Mouse (Mus musculus): ENCODE results near the gene Dffb. TPM values are rescaled to one million over a fixed set of nuclear protein-coding genes. Genes with fewer than 3 reads are reported as not detected.
A peak's percentile ranks its signal among the peaks of the same experiment; 100 is the strongest.

Gene Dffb
- 8.0 and 10.0 TPM in 2 replicates for polyA plus RNA-seq (2014; fragmentation: Nextera tagmentation; extraction: Ambion mirVana)

- H3K4me3 ChIP-seq (replicated peaks; ENCODE audit: low read length): peak within 1 kb of the TSS; percentile 89
- H3K27me3 ChIP-seq (ENCODE audit: control insufficient read depth, insufficient read depth, low read length): no peaks in the 10 kb centered on the region
- ATAC-seq (ENCODE audit: low FRiP score) (peak; percentile 98), DNase-seq (ENCODE audit: low spot score) (peak; percentile 95)
- H3K9ac ChIP-seq: peak within 1 kb of the TSS; percentile 87
- H3K27ac ChIP-seq: peak within 1 kb of the TSS; percentile 65
- H3K9me3 ChIP-seq (ENCODE audit: control insufficient read depth, low read length): no peaks in the 10 kb centered on the region
- H3K4me1 ChIP-seq (replicated peaks; ENCODE audit: control insufficient read depth, insufficient read depth, low read length): peaks cover 15% of the 10 kb centered on the region
- peak within 1 kb of the TSS; percentile 92 for H3K4me2 ChIP-seq (replicated peaks)
- peaks cover 32% of the 10 kb centered on the region for H3K36me3 ChIP-seq (replicated peaks; ENCODE audit: control insufficient read depth, insufficient read depth)
- 2% methylated on average over 68 of the region's 68 CpGs for WGBS
Observed at GRCm38 (mm10) chr4:153974431-153975291, at the start of gene Dffb, which contains the start of gene Cep104. Gene Dffb, minus strand, starts transcription at chr4:153975126. Gene Cep104, plus strand, starts transcription at chr4:153975194.

GRCm38 (mm10) chr4:154023754-154024601, 49.1 kb upstream of the Dffb start:
- H3K4me1 ChIP-seq (replicated peaks; ENCODE audit: control insufficient read depth, insufficient read depth, low read length): peaks cover 8% of the 10 kb centered on the region; the same call in 1 of the 2 replicates
- H3K4me2 ChIP-seq (replicated peaks): no peak overlapping the region
- H3K27ac ChIP-seq: no peak overlapping the region
- DNase-seq (ENCODE audit: low spot score) (no peak), ATAC-seq (ENCODE audit: low FRiP score) (no peak)
- WGBS: 32% methylated on average over 8 of the region's 8 CpGs
- no peak overlapping the region for H3K4me3 ChIP-seq (replicated peaks; ENCODE audit: low read length)
- H3K9ac ChIP-seq: no peak overlapping the region
- peaks cover 35% of the 10 kb centered on the region for H3K36me3 ChIP-seq (replicated peaks; ENCODE audit: control insufficient read depth, insufficient read depth)
- no peaks in the 10 kb centered on the region for H3K9me3 ChIP-seq (ENCODE audit: control insufficient read depth, low read length)
- H3K27me3 ChIP-seq (ENCODE audit: control insufficient read depth, insufficient read depth, low read length): peaks cover 15% of the 10 kb centered on the region; the same call in 1 of the 2 replicates

- peaks cover 8% of the 10 kb centered on the region; the same call in 1 of the 2 replicates for H3K4me1 ChIP-seq (replicated peaks; ENCODE audit: control insufficient read depth, insufficient read depth, low read length)
- H3K4me3 ChIP-seq (replicated peaks; ENCODE audit: low read length): no peak overlapping the region
- no peak for DNase-seq (ENCODE audit: low spot score)
- no peaks in the 10 kb centered on the region for H3K9me3 ChIP-seq (ENCODE audit: control insufficient read depth, low read length)
- 27% methylated on average over 4 of the region's 4 CpGs for WGBS
- H3K4me2 ChIP-seq (replicated peaks): no peak overlapping the region
- H3K9ac ChIP-seq: no peak overlapping the region
- ATAC-seq (ENCODE audit: low FRiP score): peak; percentile 19; the same call in 1 of the 2 replicates
- H3K27me3 ChIP-seq (ENCODE audit: control insufficient read depth, insufficient read depth, low read length): peaks cover 15% of the 10 kb centered on the region; the same call in 1 of the 2 replicates
- no peak overlapping the region for H3K27ac ChIP-seq
- peaks cover 46% of the 10 kb centered on the region for H3K36me3 ChIP-seq (replicated peaks; ENCODE audit: control insufficient read depth, insufficient read depth)
Observed at GRCm38 (mm10) chr4:154022844-154023243, 47.9 kb upstream of the Dffb start.

GRCm38 (mm10) chr4:154022407-154022806, 47.5 kb upstream of the Dffb start:
- Histone ChIP-seq H3K4me3 (replicated peaks; ENCODE audit: low read length) (no peak overlapping the region), H3K36me3 (replicated peaks; ENCODE audit: control insufficient read depth, insufficient read depth) (peaks cover 49% of the 10 kb centered on the region), H3K4me2 (replicated peaks) (no peak overlapping the region), H3K27ac (no peak overlapping the region), H3K27me3 (ENCODE audit: control insufficient read depth, insufficient read depth, low read length) (peaks cover 15% of the 10 kb centered on the region; the same call in 1 of the 2 replicates), H3K9ac (no peak overlapping the region), H3K4me1 (replicated peaks; ENCODE audit: control insufficient read depth, insufficient read depth, low read length) (peaks cover 8% of the 10 kb centered on the region; the same call in 1 of the 2 replicates), H3K9me3 (ENCODE audit: control insufficient read depth, low read length) (no peaks in the 10 kb centered on the region)
- WGBS: 78% methylated on average over 4 of the region's 4 CpGs
- DNase-seq (ENCODE audit: low spot score) (no peak), ATAC-seq (ENCODE audit: low FRiP score) (no peak)

GRCm38 (mm10) chr4:154021432-154021831, 46.5 kb upstream of the Dffb start:
- H3K9ac ChIP-seq: no peak overlapping the region
- no peak for ATAC-seq (ENCODE audit: low FRiP score)
- H3K4me3 ChIP-seq (replicated peaks; ENCODE audit: low read length): no peak overlapping the region
- H3K4me2 ChIP-seq (replicated peaks): no peak overlapping the region
- H3K27me3 ChIP-seq (ENCODE audit: control insufficient read depth, insufficient read depth, low read length): peaks cover 9% of the 10 kb centered on the region; the same call in 1 of the 2 replicates
- WGBS: 95% methylated on average over 9 of the region's 9 CpGs
- peaks cover 59% of the 10 kb centered on the region for H3K36me3 ChIP-seq (replicated peaks; ENCODE audit: control insufficient read depth, insufficient read depth)
- no peak for DNase-seq (ENCODE audit: low spot score)
- H3K9me3 ChIP-seq (ENCODE audit: control insufficient read depth, low read length): no peaks in the 10 kb centered on the region
- H3K27ac ChIP-seq: no peak overlapping the region
- H3K4me1 ChIP-seq (replicated peaks; ENCODE audit: control insufficient read depth, insufficient read depth, low read length): peaks cover 8% of the 10 kb centered on the region; the same call in 1 of the 2 replicates

GRCm38 (mm10) chr4:154019571-154019970, 44.6 kb upstream of the Dffb start:
- H3K9ac ChIP-seq: no peak overlapping the region
- H3K4me2 ChIP-seq (replicated peaks): no peak overlapping the region
- H3K36me3 ChIP-seq (replicated peaks; ENCODE audit: control insufficient read depth, insufficient read depth): peaks cover 77% of the 10 kb centered on the region
- 0 out of 2 replicates have a peak, but pooled peaks cover 8% of the 10 kb centered on the region for H3K4me1 ChIP-seq (replicated peaks; ENCODE audit: control insufficient read depth, insufficient read depth, low read length)
- H3K9me3 ChIP-seq (ENCODE audit: control insufficient read depth, low read length): no peaks in the 10 kb centered on the region
- H3K27ac ChIP-seq: no peak overlapping the region
- DNase-seq (ENCODE audit: low spot score) (no peak), ATAC-seq (ENCODE audit: low FRiP score) (no peak)
- H3K27me3 ChIP-seq (ENCODE audit: control insufficient read depth, insufficient read depth, low read length): no peaks in the 10 kb centered on the region
- 78% methylated on average over 7 of the region's 7 CpGs for WGBS
- no peak overlapping the region for H3K4me3 ChIP-seq (replicated peaks; ENCODE audit: low read length)

GRCm38 (mm10) chr4:154015476-154015875, 40.5 kb upstream of the Dffb start:
- Histone ChIP-seq H3K27me3 (ENCODE audit: control insufficient read depth, insufficient read depth, low read length) (no peaks in the 10 kb centered on the region), H3K9ac (no peak overlapping the region), H3K4me2 (replicated peaks) (no peak overlapping the region), H3K9me3 (ENCODE audit: control insufficient read depth, low read length) (no peaks in the 10 kb centered on the region), H3K4me3 (replicated peaks; ENCODE audit: low read length) (no peak overlapping the region), H3K4me1 (replicated peaks; ENCODE audit: control insufficient read depth, insufficient read depth, low read length) (peaks cover 16% of the 10 kb centered on the region), H3K36me3 (replicated peaks; ENCODE audit: control insufficient read depth, insufficient read depth) (peaks cover 58% of the 10 kb centered on the region), H3K27ac (no peak overlapping the region)
- ATAC-seq (ENCODE audit: low FRiP score) (no peak), DNase-seq (ENCODE audit: low spot score) (no peak)
- 95% methylated on average over 11 of the region's 11 CpGs for WGBS

GRCm38 (mm10) chr4:154012132-154012882, 37.4 kb upstream of the Dffb start:
- peaks cover 31% of the 10 kb centered on the region for H3K36me3 ChIP-seq (replicated peaks; ENCODE audit: control insufficient read depth, insufficient read depth)
- H3K9me3 ChIP-seq (ENCODE audit: control insufficient read depth, low read length): no peaks in the 10 kb centered on the region
- H3K4me2 ChIP-seq (replicated peaks): peak overlapping the region; percentile 99
- H3K27ac ChIP-seq: 0 out of 2 replicates have a peak overlapping the region, but pooled peaks have one; percentile 15
- DNase-seq (ENCODE audit: low spot score) (no peak), ATAC-seq (ENCODE audit: low FRiP score) (no peak)
- peak overlapping the region; percentile 86 for H3K9ac ChIP-seq
- H3K27me3 ChIP-seq (ENCODE audit: control insufficient read depth, insufficient read depth, low read length): no peaks in the 10 kb centered on the region
- H3K4me1 ChIP-seq (replicated peaks; ENCODE audit: control insufficient read depth, insufficient read depth, low read length): peaks cover 16% of the 10 kb centered on the region
- WGBS: 3% methylated on average over 55 of the region's 55 CpGs
- peak overlapping the region; percentile 100 for H3K4me3 ChIP-seq (replicated peaks; ENCODE audit: low read length)
